Mouse (Mus musculus) right cerebral cortex, postnatal 36 days (tissue): Measurements from ENCODE around the gene Magi1.

Experiments used
- DNase-seq, 2 experiments: peaks; one replicate each; pipeline ENCODE4 v3.0.0; 2022; ENCODE audit warnings: low spot score in 2 of 2, mixed read lengths in 1 of 2

Magi1 gene

GRCm38 (mm10) chr6:93979241-93979640 is 304.5 kb downstream of the Magi1 start:
- no peak for DNase-seq

- DNase-seq: no peak
These were observed 315.0 kb downstream of the Magi1 start for GRCm38 (mm10) chr6:93968721-93969120.

GRCm38 (mm10) chr6:93962757-93963336 is 320.9 kb downstream of the Magi1 start:
- peak; percentile 17 to 28 for DNase-seq

GRCm38 (mm10) chr6:93961782-93962181 is 321.9 kb downstream of the Magi1 start:
- DNase-seq: no peak

DNA sequence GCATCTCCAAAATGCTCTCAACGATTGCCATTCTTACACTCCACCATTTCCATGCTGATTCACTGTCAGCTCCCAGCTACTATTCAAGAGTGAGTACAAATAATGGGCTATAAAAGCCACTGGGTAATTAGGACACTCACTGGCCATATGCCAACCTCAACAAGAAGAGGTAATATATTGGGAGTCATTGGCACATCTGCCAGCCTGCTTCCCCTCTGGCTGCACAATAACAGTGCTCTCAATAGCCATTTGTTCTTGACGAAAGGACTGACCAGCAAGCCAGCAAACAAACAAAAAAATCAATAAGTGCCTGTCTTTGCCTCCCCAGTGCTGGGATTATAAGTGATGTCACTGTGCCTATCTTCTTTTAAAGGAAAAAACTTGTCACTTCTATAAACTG is 326.5 kb downstream of the Magi1 start:
- no peak for DNase-seq

GRCm38 (mm10) chr6:93946612-93947011 is 337.1 kb downstream of the Magi1 start:
- no peak for DNase-seq

- no peak for DNase-seq
These were observed 347.4 kb downstream of the Magi1 start for GRCm38 (mm10) chr6:93936359-93936758.

DNA sequence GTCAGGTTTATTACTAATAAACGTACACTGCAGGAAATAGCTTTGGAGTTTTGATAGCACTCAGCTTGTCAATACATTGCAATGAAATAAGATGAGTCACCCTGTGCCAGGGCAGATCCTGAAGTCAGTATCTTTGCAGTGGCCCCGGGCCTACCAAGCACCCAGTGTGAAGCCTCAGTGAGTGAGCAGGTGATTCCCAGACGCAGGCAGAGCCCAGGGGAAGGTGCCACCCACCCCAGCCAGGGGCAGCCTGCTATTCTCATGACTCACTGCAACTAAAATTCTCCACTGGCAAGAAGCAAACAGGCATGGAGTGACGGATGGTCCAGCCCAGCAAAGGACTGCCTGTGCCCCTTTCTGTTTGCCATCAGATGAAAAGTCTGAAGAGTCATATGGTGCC is 347.9 kb downstream of the Magi1 start:
- DNase-seq: no peak

GRCm38 (mm10) chr6:93934700-93935099 is 349.0 kb downstream of the Magi1 start:
- no peak for DNase-seq

DNA sequence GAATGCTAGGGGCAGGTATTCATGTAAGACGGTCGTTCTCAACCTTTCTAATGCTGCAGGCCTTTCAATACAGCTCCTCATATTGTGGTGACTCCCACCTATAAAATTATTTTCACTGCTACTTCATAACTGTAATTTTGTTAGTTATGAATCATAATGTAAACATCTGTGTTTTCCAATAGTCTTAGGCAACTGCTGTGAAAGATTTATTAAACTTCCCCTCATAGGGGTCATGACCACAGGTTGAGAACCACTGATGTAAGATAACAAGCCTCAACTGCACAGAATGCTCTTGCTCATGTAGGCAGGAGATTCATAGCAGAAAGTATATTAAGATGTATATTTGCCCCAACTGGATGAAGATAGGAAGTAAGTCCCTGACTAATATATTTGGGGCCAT is 359.1 kb downstream of the Magi1 start:
- no peak for DNase-seq

DNA sequence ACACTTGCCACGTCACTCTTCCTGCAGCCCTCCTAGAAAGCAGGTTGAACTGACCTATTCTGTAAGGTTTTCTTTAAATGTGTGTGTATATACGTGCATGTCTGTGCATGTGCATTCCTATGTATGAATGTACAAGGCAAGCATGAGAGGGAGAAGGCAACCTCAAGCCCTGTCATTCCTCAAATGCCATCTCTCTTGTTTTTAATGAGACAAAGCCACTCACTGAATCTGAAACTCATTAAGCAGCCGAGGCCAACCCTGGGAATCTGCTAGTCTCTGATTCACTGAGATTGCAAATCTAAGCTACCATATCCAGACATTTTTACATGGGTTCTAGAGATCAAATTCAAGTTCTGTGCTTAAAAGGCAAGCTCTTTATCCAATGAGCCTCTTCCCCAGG is 359.7 kb downstream of the Magi1 start:
- no peak for DNase-seq

GRCm38 (mm10) chr6:93923351-93923750 is 360.4 kb downstream of the Magi1 start:
- no peak for DNase-seq

- DNase-seq: no peak
These were observed 360.8 kb downstream of the Magi1 start for GRCm38 (mm10) chr6:93922931-93923330.

- DNase-seq: peak; percentile 20 to 43
These were observed 370.4 kb downstream of the Magi1 start for GRCm38 (mm10) chr6:93913226-93913861.

GRCm38 (mm10) chr6:93912582-93913225 is 371.0 kb downstream of the Magi1 start:
- DNase-seq: peak; percentile 36 to 50

GRCm38 (mm10) chr6:93912003-93912581 is 371.6 kb downstream of the Magi1 start:
- DNase-seq: peak in 1 of 2 experiments; percentile 10

- DNase-seq: no peak
These were observed 372.3 kb downstream of the Magi1 start for GRCm38 (mm10) chr6:93911420-93911819.

- no peak for DNase-seq
These were observed 373.7 kb downstream of the Magi1 start for GRCm38 (mm10) chr6:93909976-93910375.

DNA sequence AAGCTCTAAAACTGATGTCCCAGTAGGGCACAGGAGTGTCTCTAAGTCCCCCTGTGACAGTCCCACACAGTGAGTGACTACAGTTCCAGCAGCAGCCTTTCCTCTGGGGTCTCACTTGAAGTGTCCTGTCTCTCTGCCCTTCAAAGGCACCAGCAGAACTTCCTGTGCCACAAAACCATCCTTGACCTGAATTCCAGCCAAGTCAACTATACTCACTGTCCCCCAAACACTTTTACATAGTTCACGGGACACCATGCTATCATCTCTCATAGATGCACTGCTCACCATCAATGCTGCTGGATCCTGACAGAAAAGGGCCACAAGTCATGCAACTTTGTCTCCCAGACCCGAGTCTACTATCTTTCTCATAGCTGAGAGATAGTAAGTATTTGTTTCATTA is 378.7 kb downstream of the Magi1 start:
- DNase-seq: no peak

- DNase-seq: no peak
These were observed 381.5 kb downstream of the Magi1 start for GRCm38 (mm10) chr6:93902239-93902638.

DNA sequence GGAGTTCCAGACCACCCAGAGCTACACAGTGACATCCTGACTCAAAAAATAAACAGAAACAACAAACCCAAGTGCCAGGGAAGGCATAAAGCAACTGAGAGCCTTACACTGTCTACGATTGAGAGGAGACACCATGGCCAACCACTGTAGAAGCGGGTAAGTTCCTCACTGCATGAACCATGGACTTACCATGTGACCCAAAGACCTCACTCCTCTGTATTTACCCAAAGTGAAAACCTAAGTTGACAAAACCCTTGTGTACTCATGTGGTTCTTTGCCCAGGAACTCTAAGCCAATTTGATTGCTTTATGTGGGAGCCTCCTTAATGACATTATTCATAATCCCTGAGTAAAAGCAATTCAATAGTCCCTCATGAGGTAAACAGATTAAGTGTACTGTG is 382.3 kb downstream of the Magi1 start:
- DNase-seq: no peak

DNA sequence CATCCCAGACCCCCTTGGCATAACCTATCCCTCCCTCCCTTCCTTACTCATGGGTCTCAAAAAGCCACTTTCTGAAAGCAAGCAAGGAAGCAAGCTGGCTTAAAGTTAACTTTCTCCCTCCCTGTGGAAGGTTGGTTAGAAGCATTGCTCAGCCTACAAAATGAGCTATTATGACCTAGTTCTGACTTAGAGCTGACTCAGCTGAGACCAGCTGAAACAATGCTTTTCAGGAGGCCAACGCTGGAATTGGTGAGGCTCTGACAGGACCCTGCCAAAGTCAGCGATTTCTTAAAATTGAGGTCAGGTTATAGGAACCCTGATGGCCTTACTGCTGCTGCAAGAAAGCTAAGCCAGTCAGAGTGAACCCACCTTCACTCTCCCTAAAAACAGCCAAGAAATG is 386.2 kb downstream of the Magi1 start:
- no peak for DNase-seq

- no peak for DNase-seq
These were observed 388.0 kb downstream of the Magi1 start for GRCm38 (mm10) chr6:93895721-93896120.
